Mouse (Mus musculus) intestine, embryonic 14.5 days (tissue): ENCODE measurements around the gene 1700025G04Rik. TPM values are rescaled to one million over a fixed set of nuclear protein-coding genes. Genes with fewer than 3 reads are reported as not detected.

Source experiments
- ATAC-seq: fragments of 200-750 bp; cut with Nextera tagmentation; replicated peaks from 2 replicates; pipeline ENCODE4 v1.8.0; 2017; ENCODE audit warnings: low read depth, moderate number of reproducible peaks, moderate TSS enrichment, moderate library complexity; ENCODE audit not compliant: low FRiP score, low TSS enrichment
- DNase-seq: peaks from one replicate; pipeline ENCODE4 v3.0.0-alpha.2; 2018; ENCODE audit warnings: low spot score
- H3K27ac ChIP-seq: fragments of 300-500 bp; sonication (generic); 2 replicates; pipeline ENCODE4 v1.5.1; 2014; ENCODE audit warnings: low read depth, mild to moderate bottlenecking, control low read depth
- H3K27me3 ChIP-seq: fragments of 300-500 bp; sonication (generic); replicated peaks from 2 replicates; pipeline ENCODE4 v1.6.1; 2014; ENCODE audit warnings: low read length, control low read depth; ENCODE audit not compliant: control insufficient read depth, insufficient read depth
- H3K36me3 ChIP-seq: fragments of 300-500 bp; sonication (generic); 2 replicates; pipeline ENCODE4 v1.6.1; 2014; ENCODE audit warnings: low read length, control low read depth; ENCODE audit not compliant: control insufficient read depth, insufficient read depth
- H3K4me1 ChIP-seq: fragments of 300-500 bp; sonication (generic); replicated peaks from 2 replicates; pipeline ENCODE4 v1.6.1; 2014; ENCODE audit warnings: low read length, control low read depth, mixed read lengths; ENCODE audit not compliant: control insufficient read depth, insufficient read depth
- H3K4me2 ChIP-seq: fragments of 300-500 bp; sonication (generic); 2 replicates; pipeline ENCODE4 v1.6.1; 2014; ENCODE audit warnings: low read length
- H3K4me3 ChIP-seq: fragments of 300-500 bp; sonication (generic); 2 replicates; pipeline ENCODE4 v1.5.1; 2014; ENCODE audit warnings: low read depth, low read length, control low read depth, mixed read lengths
- H3K9ac ChIP-seq: fragments of 300-500 bp; sonication (generic); 2 replicates; pipeline ENCODE4 v1.6.1; 2014; ENCODE audit warnings: mild to moderate bottlenecking, low read length
- H3K9me3 ChIP-seq: fragments of 300-500 bp; sonication (generic); 2 replicates; pipeline ENCODE4 v1.6.1; 2016; ENCODE audit warnings: low read length, control low read depth; ENCODE audit not compliant: control insufficient read depth
- WGBS: fragments of 180-500 bp; shearing (Covaris S2); extraction: QIAGEN DNeasy Blood & Tissue Kit; methylation state at CpG from one replicate; pipeline ENCODE4 v1.1.7; 2014; 5-methylcytosine and 5-hydroxymethylcytosine counted together
- polyA plus RNA-seq: library from polyadenylated mRNA; unstranded; fragments of >200 nt; fragmentation: Nextera tagmentation; extraction: Ambion mirVana; gene quantifications from 2 replicates; pipeline ENCODE4 v1.2.1, GENCODE M21; 2014

The 1700025G04Rik gene
- polyA plus RNA-seq, 1 experiment from 2014 or later: 27.7 TPM

DNA sequence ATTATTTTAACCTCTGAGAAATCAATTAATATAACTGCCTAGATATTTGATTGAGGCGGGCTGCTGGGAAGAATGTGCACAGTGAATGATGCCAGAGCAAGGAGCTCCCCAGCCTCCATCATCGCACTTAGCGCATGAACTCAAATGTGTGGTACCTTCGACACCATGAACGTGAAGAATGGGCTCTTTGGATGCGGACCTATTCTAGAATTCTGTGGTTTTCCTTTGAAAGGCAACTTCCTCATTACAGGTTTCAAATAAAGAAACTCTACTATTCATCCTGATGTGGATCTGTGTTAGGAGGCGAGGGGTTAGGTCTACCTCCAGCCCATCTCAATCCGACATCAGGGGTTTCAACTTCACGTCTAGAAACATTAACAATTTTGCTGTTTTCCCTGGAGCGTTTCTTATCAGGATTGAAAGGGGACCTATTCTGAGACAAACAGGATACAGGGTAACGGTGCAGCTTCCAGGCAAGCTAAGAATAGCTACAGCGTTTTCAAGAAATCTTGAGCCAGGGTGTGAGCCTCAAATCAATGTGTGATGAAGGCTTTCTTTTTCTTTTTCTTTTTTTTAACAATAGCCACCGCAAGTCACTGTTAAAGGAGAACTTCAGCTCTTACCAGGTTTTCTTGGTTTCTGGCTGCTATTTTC lies 110.0 kb downstream of the 1700025G04Rik start:
- no peak overlapping the region for H3K9ac ChIP-seq
- WGBS: 81% methylated on average over 13 of the region's 13 CpGs
- H3K4me1 ChIP-seq: peaks cover 5% of the 10 kb centered on the region; the same call in 1 of the 2 replicates
- no peaks in the 10 kb centered on the region for H3K9me3 ChIP-seq
- no peak overlapping the region for H3K4me2 ChIP-seq
- H3K27ac ChIP-seq: no peak overlapping the region
- H3K36me3 ChIP-seq: no peaks in the 10 kb centered on the region
- no peak overlapping the region for H3K4me3 ChIP-seq
- ATAC-seq (no peak), DNase-seq (no peak)
- no peaks in the 10 kb centered on the region for H3K27me3 ChIP-seq

DNA sequence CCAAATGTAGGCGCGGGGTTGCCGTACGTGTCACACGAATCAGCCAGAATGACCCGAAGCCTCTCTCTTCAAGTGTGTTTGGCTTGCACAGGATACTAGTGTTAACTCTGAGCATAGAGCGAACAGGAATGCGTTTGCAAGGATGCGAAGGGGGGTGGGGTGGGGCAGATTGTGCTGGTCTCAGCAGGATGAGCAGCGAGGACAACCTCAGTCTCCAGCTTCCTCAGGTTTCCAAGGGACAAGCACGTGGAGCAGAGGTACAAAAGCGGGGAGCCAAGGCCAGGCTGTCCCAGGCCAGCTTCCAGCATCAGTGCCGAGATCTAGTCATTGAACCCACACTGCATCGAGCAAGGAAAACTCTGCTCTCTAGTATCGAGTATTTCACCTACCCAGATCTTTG lies 111.2 kb downstream of the 1700025G04Rik start:
- H3K9ac ChIP-seq: no peak overlapping the region
- H3K27me3 ChIP-seq: no peaks in the 10 kb centered on the region
- DNase-seq (no peak), ATAC-seq (no peak)
- peaks cover 5% of the 10 kb centered on the region; the same call in 1 of the 2 replicates for H3K4me1 ChIP-seq
- 88% methylated on average over 15 of the region's 15 CpGs for WGBS
- H3K27ac ChIP-seq: no peak overlapping the region
- H3K4me2 ChIP-seq: no peak overlapping the region
- no peak overlapping the region for H3K4me3 ChIP-seq
- H3K9me3 ChIP-seq: no peaks in the 10 kb centered on the region
- H3K36me3 ChIP-seq: no peaks in the 10 kb centered on the region

GRCm38 (mm10) chr1:151977596-151977995 lies 112.3 kb downstream of the 1700025G04Rik start:
- H3K4me1 ChIP-seq: peaks cover 5% of the 10 kb centered on the region; the same call in 1 of the 2 replicates
- no peaks in the 10 kb centered on the region for H3K9me3 ChIP-seq
- no peak overlapping the region for H3K4me3 ChIP-seq
- no peaks in the 10 kb centered on the region for H3K27me3 ChIP-seq
- H3K36me3 ChIP-seq: no peaks in the 10 kb centered on the region
- 68% methylated on average over 5 of the region's 5 CpGs for WGBS
- H3K4me2 ChIP-seq: no peak overlapping the region
- H3K27ac ChIP-seq: no peak overlapping the region
- DNase-seq: no peak
- H3K9ac ChIP-seq: no peak overlapping the region
- no peak; the same call in 1 of the 2 replicates for ATAC-seq

DNA sequence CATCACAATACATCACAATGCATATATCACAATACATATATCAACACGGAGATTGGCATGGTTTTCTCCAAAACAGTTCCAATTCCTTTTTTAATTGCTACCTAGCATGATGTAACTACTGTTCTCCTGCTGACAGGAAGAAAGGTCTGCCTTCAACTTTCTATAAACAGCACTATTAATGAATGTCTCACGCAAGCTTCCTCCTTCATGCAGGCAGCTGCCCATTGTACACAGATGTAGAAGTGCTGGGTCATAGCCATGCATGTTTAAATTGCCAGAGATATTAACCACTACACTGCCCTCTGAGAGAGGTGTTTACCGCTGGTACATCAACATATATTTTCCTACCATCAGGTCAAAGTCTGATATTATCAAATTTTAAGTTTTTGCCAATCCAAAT lies 113.1 kb downstream of the 1700025G04Rik start:
- Histone ChIP-seq H3K9ac (no peak overlapping the region), H3K9me3 (no peaks in the 10 kb centered on the region), H3K36me3 (no peaks in the 10 kb centered on the region), H3K4me2 (no peak overlapping the region), H3K27ac (no peak overlapping the region), H3K27me3 (no peaks in the 10 kb centered on the region), H3K4me1 (peaks cover 5% of the 10 kb centered on the region; the same call in 1 of the 2 replicates), H3K4me3 (no peak overlapping the region)
- ATAC-seq: no peak
- DNase-seq: no peak
- WGBS: 56% methylated on average over 3 of the region's 3 CpGs

- H3K4me1 ChIP-seq: peaks cover 5% of the 10 kb centered on the region; the same call in 1 of the 2 replicates
- no peaks in the 10 kb centered on the region for H3K27me3 ChIP-seq
- H3K36me3 ChIP-seq: no peaks in the 10 kb centered on the region
- no peak for ATAC-seq
- DNase-seq: no peak
- 72% methylated on average over 17 of the region's 17 CpGs for WGBS
- no peaks in the 10 kb centered on the region for H3K9me3 ChIP-seq
- H3K27ac ChIP-seq: no peak overlapping the region
- H3K4me3 ChIP-seq: no peak overlapping the region
- H3K4me2 ChIP-seq: no peak overlapping the region
- no peak overlapping the region for H3K9ac ChIP-seq
Measured at GRCm38 (mm10) chr1:151975418-151976379, 114.2 kb downstream of the 1700025G04Rik start.

- Histone ChIP-seq H3K4me3 (no peak overlapping the region), H3K4me1 (peaks cover 5% of the 10 kb centered on the region; the same call in 1 of the 2 replicates), H3K9me3 (no peaks in the 10 kb centered on the region), H3K36me3 (no peaks in the 10 kb centered on the region), H3K27me3 (no peaks in the 10 kb centered on the region), H3K4me2 (no peak overlapping the region), H3K27ac (no peak overlapping the region), H3K9ac (no peak overlapping the region)
- no peak for DNase-seq
- no peak for ATAC-seq
- whole genome bisulfite sequencing: 85% methylated on average over 8 of the region's 8 CpGs
Measured at GRCm38 (mm10) chr1:151974887-151975286, 115.0 kb downstream of the 1700025G04Rik start.

- ATAC-seq: no peak
- 89% methylated on average over 7 of the region's 7 CpGs for WGBS
Measured at GRCm38 (mm10) chr1:151974424-151974823, 115.5 kb downstream of the 1700025G04Rik start.

GRCm38 (mm10) chr1:151973110-151973700 lies 116.7 kb downstream of the 1700025G04Rik start:
- no peak overlapping the region for H3K27ac ChIP-seq

More at GRCm38 (mm10) chr1:151974424-151974823, 115.5 kb downstream of the 1700025G04Rik start:
- Histone ChIP-seq H3K27ac (no peak overlapping the region), H3K9ac (no peak overlapping the region), H3K4me3 (no peak overlapping the region), H3K9me3 (no peaks in the 10 kb centered on the region), H3K27me3 (no peaks in the 10 kb centered on the region), H3K36me3 (no peaks in the 10 kb centered on the region), H3K4me1 (peaks cover 5% of the 10 kb centered on the region; the same call in 1 of the 2 replicates), H3K4me2 (no peak overlapping the region)
- no peak for DNase-seq

More at GRCm38 (mm10) chr1:151973110-151973700, 116.7 kb downstream of the 1700025G04Rik start:
- ATAC-seq: no peak
- DNase-seq: no peak
- Histone ChIP-seq H3K9ac (no peak overlapping the region), H3K4me1 (peaks cover 5% of the 10 kb centered on the region; the same call in 1 of the 2 replicates), H3K4me3 (no peak overlapping the region), H3K27me3 (no peaks in the 10 kb centered on the region), H3K9me3 (no peaks in the 10 kb centered on the region), H3K4me2 (no peak overlapping the region), H3K36me3 (no peaks in the 10 kb centered on the region)
- WGBS: 89% methylated on average over 5 of the region's 5 CpGs
